Mouse (Mus musculus) erythroblast, embryonic 14.5 days (primary cell): ENCODE data around the gene Asic5. TPM values are rescaled to one million over a fixed set of nuclear protein-coding genes. Genes with fewer than 3 reads are reported as not detected.

Experiments
- H3K27me3 ChIP-seq: 2 replicates; pipeline ENCODE4 v1.6.1; 2012; ENCODE audit warnings: inconsistent platforms; ENCODE audit not compliant: control insufficient read depth
- H3K36me3 ChIP-seq: 2 replicates; pipeline ENCODE4 v1.6.1; 2012; ENCODE audit warnings: mild to moderate bottlenecking, inconsistent platforms; ENCODE audit not compliant: control insufficient read depth
- H3K4me1 ChIP-seq: 2 replicates; pipeline ENCODE4 v1.6.1; 2012; ENCODE audit warnings: inconsistent platforms; ENCODE audit not compliant: control insufficient read depth
- H3K4me3 ChIP-seq: replicated peaks from 2 replicates; pipeline ENCODE3; 2012; ENCODE audit warnings: moderate library complexity, mild to moderate bottlenecking, inconsistent platforms
- H3K9me3 ChIP-seq: 2 replicates; pipeline ENCODE4 v1.6.1; 2012; ENCODE audit warnings: low read length, inconsistent platforms, mixed read lengths; ENCODE audit not compliant: control insufficient read depth
- GATA1 ChIP-seq: IDR thresholded peaks from 2 replicates; pipeline ENCODE4 v1.6.1; 2012; ENCODE audit warnings: low read length, inconsistent platforms, mixed read lengths
- TAL1 ChIP-seq: IDR thresholded peaks from 3 replicates; pipeline ENCODE4 v1.6.1; 2012; ENCODE audit warnings: low read length, inconsistent platforms, mixed read lengths
- polyA plus RNA-seq: library from polyadenylated mRNA; stranded (reverse); fragments of >175 nt; gene quantifications from 2 replicates; pipeline ENCODE4 v1.2.3, GENCODE M21; 2012

The Asic5 gene
- polyA plus RNA-seq, 1 experiment, result not detected

- H3K36me3 ChIP-seq, result no peaks in the 10 kb centered on the region
- TF ChIP-seq GATA1, result no peak
- TF ChIP-seq TAL1, result no peak
- H3K9me3 ChIP-seq, result no peaks in the 10 kb centered on the region
- H3K4me3 ChIP-seq, result no peak overlapping the region
- H3K4me1 ChIP-seq, result no peaks in the 10 kb centered on the region
- no peaks in the 10 kb centered on the region for H3K27me3 ChIP-seq
Observed at GRCm38 (mm10) chr3:81990531-81990930, 8.4 kb downstream of the Asic5 start.

DNA sequence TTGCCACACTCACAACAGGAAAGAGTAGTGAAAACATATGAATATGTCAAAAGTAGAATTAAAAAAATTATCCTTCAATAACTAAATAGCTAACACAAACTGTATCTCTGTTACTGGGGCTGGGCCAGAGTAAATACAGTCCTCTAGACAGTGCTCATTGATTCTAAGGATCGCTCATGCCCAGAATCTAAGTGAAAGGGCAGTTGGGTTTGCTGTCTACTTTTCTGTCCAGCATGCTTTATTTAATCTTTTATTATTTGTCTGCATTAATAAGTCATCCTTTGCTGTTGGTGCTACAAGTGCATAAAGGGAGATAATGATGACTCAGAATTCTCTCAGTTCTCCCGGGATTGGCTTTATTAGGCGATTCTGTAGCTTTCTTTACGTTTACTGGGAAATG is 13.3 kb downstream of the Asic5 start:
- H3K4me3 ChIP-seq, result no peak overlapping the region
- no peaks in the 10 kb centered on the region for H3K36me3 ChIP-seq
- no peak for TF ChIP-seq GATA1
- no peak for TF ChIP-seq TAL1
- H3K9me3 ChIP-seq, result no peaks in the 10 kb centered on the region
- H3K27me3 ChIP-seq, result no peaks in the 10 kb centered on the region
- no peaks in the 10 kb centered on the region for H3K4me1 ChIP-seq

GRCm38 (mm10) chr3:81995988-81996387 is 13.9 kb downstream of the Asic5 start:
- no peaks in the 10 kb centered on the region for H3K27me3 ChIP-seq
- no peak overlapping the region for H3K4me3 ChIP-seq
- no peaks in the 10 kb centered on the region for H3K9me3 ChIP-seq
- H3K36me3 ChIP-seq, result no peaks in the 10 kb centered on the region
- TF ChIP-seq GATA1 (no peak), TAL1 (no peak)
- no peaks in the 10 kb centered on the region for H3K4me1 ChIP-seq

- Histone ChIP-seq H3K4me3 (no peak overlapping the region), H3K4me1 (no peaks in the 10 kb centered on the region)
Observed at GRCm38 (mm10) chr3:82007002-82007401, 24.9 kb downstream of the Asic5 start.

GRCm38 (mm10) chr3:82014148-82014703 is 32.1 kb downstream of the Asic5 start:
- Histone ChIP-seq H3K9me3 (no peaks in the 10 kb centered on the region), H3K27me3 (no peaks in the 10 kb centered on the region), H3K4me1 (no peaks in the 10 kb centered on the region), H3K36me3 (no peaks in the 10 kb centered on the region), H3K4me3 (no peak overlapping the region)
- TF ChIP-seq GATA1, result no peak
- TF ChIP-seq TAL1, result no peak

More at GRCm38 (mm10) chr3:82007002-82007401, 24.9 kb downstream of the Asic5 start:
- no peaks in the 10 kb centered on the region for H3K27me3 ChIP-seq
- H3K9me3 ChIP-seq, result no peaks in the 10 kb centered on the region
- no peak for TF ChIP-seq GATA1
- TF ChIP-seq TAL1, result no peak
- no peaks in the 10 kb centered on the region for H3K36me3 ChIP-seq

- Histone ChIP-seq H3K4me1 (no peaks in the 10 kb centered on the region), H3K27me3 (no peaks in the 10 kb centered on the region), H3K36me3 (no peaks in the 10 kb centered on the region), H3K4me3 (no peak overlapping the region), H3K9me3 (no peaks in the 10 kb centered on the region)
- no peak for TF ChIP-seq TAL1
- TF ChIP-seq GATA1, result no peak
Observed at GRCm38 (mm10) chr3:82022421-82022920, 40.4 kb downstream of the Asic5 start.

- Histone ChIP-seq H3K9me3 (no peaks in the 10 kb centered on the region), H3K27me3 (no peaks in the 10 kb centered on the region), H3K36me3 (no peaks in the 10 kb centered on the region), H3K4me1 (no peaks in the 10 kb centered on the region), H3K4me3 (no peak overlapping the region)
- no peak for TF ChIP-seq GATA1
- TF ChIP-seq TAL1, result no peak
Observed at GRCm38 (mm10) chr3:82023065-82023464, 41.0 kb downstream of the Asic5 start.

DNA sequence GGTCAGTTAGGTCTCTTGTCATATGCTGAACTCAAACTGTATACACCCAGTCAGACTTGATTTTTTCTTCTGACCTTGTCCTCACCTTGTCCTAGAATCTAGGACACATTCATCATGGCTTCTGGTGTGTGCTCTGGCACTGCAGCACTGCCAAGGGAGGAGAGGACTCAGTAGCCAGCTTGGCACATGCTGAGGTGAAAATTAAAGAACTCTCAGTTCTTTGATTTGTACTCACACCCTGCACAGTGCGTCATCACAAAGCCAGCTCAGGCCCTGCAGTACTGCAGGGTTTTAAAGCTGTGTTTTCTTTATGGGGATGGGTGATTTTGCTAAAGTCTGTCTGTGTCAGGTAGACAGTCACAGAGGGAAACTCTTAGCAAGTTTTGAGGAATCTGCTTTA is 45.2 kb downstream of the Asic5 start:
- no peaks in the 10 kb centered on the region for H3K27me3 ChIP-seq
- H3K4me3 ChIP-seq, result no peak overlapping the region
- no peaks in the 10 kb centered on the region for H3K4me1 ChIP-seq
- TF ChIP-seq GATA1, result no peak
- TF ChIP-seq TAL1, result no peak
- no peaks in the 10 kb centered on the region for H3K9me3 ChIP-seq
- H3K36me3 ChIP-seq, result no peaks in the 10 kb centered on the region

GRCm38 (mm10) chr3:82029229-82029628 is 47.1 kb downstream of the Asic5 start:
- no peak overlapping the region for H3K4me3 ChIP-seq

GRCm38 (mm10) chr3:82030008-82030748 is 48.1 kb downstream of the Asic5 start:
- no peaks in the 10 kb centered on the region for H3K4me1 ChIP-seq
- no peak overlapping the region for H3K4me3 ChIP-seq
- no peaks in the 10 kb centered on the region for H3K9me3 ChIP-seq
- no peaks in the 10 kb centered on the region for H3K27me3 ChIP-seq
- TF ChIP-seq TAL1 (no peak), GATA1 (no peak)
- H3K36me3 ChIP-seq, result no peaks in the 10 kb centered on the region

More at GRCm38 (mm10) chr3:82029229-82029628, 47.1 kb downstream of the Asic5 start:
- H3K27me3 ChIP-seq, result no peaks in the 10 kb centered on the region
- H3K36me3 ChIP-seq, result no peaks in the 10 kb centered on the region
- H3K4me1 ChIP-seq, result no peaks in the 10 kb centered on the region
- no peaks in the 10 kb centered on the region for H3K9me3 ChIP-seq
- TF ChIP-seq TAL1, result no peak
